Mouse (Mus musculus): ENCODE data around the gene Serpina3b. TPM values are rescaled to one million over a fixed set of nuclear protein-coding genes. Genes with fewer than 3 reads are reported as not detected.

Gene Serpina3b
- total RNA-seq, 2 experiments from 2014 or later: 0.21 TPM; not detected in 1

GRCm38 (mm10) chr12:104175636-104176035 lies 47.8 kb downstream of the Serpina3b start:
- no peak for DNase-seq

DNA sequence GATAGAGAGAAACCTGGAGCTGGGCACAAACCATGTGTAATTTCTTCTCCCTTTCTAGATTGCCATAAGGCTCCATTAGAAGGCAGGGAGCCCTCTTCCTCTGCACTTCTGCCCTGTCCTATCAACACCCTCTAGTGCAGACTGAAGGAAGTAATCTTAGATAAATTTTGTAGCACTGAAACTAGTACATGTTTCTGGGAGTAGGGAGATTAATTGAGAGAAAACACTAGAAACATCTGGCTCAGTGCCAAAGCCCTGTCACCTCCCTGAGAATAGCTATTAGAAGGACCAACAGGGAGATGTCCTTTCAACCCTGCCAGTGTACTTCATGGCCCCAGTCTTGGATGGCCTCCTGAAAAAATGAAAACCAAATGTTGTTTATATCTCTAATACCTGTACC lies 50.8 kb downstream of the Serpina3b start:
- no peak for DNase-seq

- DNase-seq: no peak
Observed at GRCm38 (mm10) chr12:104178987-104179386, 51.2 kb downstream of the Serpina3b start.

GRCm38 (mm10) chr12:104185046-104185445 lies 57.2 kb downstream of the Serpina3b start:
- DNase-seq: no peak

DNA sequence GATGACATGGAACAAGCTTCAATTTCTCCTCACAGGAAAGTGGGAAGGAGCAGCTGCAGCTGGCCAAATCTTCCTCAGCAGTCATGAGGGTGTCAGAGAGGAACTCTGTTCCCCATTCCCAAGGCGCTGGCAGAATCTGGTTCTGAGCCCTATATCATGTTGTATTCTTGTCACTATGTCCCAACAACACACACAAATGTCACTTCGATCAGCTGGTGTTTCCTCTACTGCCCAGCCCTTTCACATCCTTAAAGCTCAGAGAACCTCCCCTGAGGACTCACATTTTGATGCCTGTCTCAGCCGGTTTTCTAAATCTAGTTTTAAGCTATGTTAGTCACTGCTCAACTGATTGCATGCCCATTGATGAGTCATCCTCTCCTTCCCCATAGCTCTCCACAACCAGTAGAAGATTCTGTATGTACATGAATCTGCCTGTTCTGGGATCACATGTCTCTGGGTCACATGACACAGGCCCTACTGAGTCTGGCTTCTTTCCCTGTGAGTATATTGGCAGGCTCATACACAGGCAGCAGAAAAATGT lies 58.3 kb downstream of the Serpina3b start:
- no peak for DNase-seq

Other genes with a start within 250 kb of the Serpina3b start
- gene Serpina1c, start 223.1 kb upstream of the Serpina3b start, total RNA-seq (2021): 100 to 1,000 TPM; 280 to 719 TPM
- gene Serpina1e, start 169.0 kb upstream of the Serpina3b start, total RNA-seq (2021): 100 to 1,000 TPM; 155 to 364 TPM
- 10 to 100 TPM; 15.8 to 45.3 TPM for gene Serpina11, start 138.0 kb upstream of the Serpina3b start, total RNA-seq (2021)
- gene Serpina9, start 114.2 kb upstream of the Serpina3b start, total RNA-seq (2021): under 1 TPM in 1 of 2 experiments, not detected in 1; 0.12 TPM
- gene Serpina12, start 83.6 kb upstream of the Serpina3b start, total RNA-seq (2021): under 1 TPM; 0.36 TPM
- gene Serpina5, start 26.9 kb upstream of the Serpina3b start, total RNA-seq (2021): under 1 TPM; 0.12 to 0.18 TPM
- not detected for gene Serpina3a, start 15.3 kb upstream of the Serpina3b start, total RNA-seq (2021)
- 1 to 10 TPM; 3.1 to 6.1 TPM for gene Serpina3c, start 25.9 kb downstream of the Serpina3b start, total RNA-seq (2021)
- gene Serpina3f, start 86.5 kb downstream of the Serpina3b start, total RNA-seq (2021): 1 to 10 TPM; 1.4 to 1.5 TPM
- 10 to 100 TPM; 14.3 to 16.7 TPM for gene Serpina3g, start 108.2 kb downstream of the Serpina3b start, total RNA-seq (2021)
- 1 to 10 TPM; 1.2 to 2.4 TPM for gene Serpina3i, start 135.1 kb downstream of the Serpina3b start, total RNA-seq (2021)
- not detected for gene Serpina3j, start 186.6 kb downstream of the Serpina3b start, total RNA-seq (2021)
- 100 to 1,000 TPM; 111 to 340 TPM for gene Serpina3k, start 210.5 kb downstream of the Serpina3b start, total RNA-seq (2021)
- 100 to 1,000 TPM in 1 of 2 experiments, 10 to 100 TPM in 1; 40.0 to 128 TPM for gene Serpina3m, start 210.5 kb downstream of the Serpina3b start, total RNA-seq (2021)